Mouse (Mus musculus) heart, postnatal 0 days (tissue): ENCODE measurements around the gene Eln.

ENCODE experiments used
- CTCF ChIP-seq: IDR thresholded peaks from 2 replicates; pipeline ENCODE4 v1.5.1; 2016; ENCODE audit warnings: antibody characterized with exemption, control low read depth, low read depth
- EP300 ChIP-seq: IDR thresholded peaks from 2 replicates; pipeline ENCODE4 v1.6.1; 2016; ENCODE audit warnings: antibody characterized with exemption, low read depth

- no peak for TF ChIP-seq EP300
- peak; percentile 47 for TF ChIP-seq CTCF
These were observed 78.6 kb downstream of the Eln start for GRCm38 (mm10) chr5:134668495-134668894.
